Mouse (Mus musculus) forebrain, embryonic 14.5 days (tissue): ENCODE measurements around the gene 1700034J05Rik. TPM values are rescaled to one million over a fixed set of nuclear protein-coding genes. Genes with fewer than 3 reads are reported as not detected.

Source experiments
- ATAC-seq: fragments of 200-750 bp; cut with Nextera tagmentation; 2 replicates; pipeline ENCODE4 v1.8.0; 2017; ENCODE audit warnings: mild to moderate bottlenecking, moderate library complexity
- DNase-seq: peaks from one replicate; pipeline ENCODE4 v3.0.0-alpha.2; 2015; ENCODE audit warnings: low spot score
- H3K27ac ChIP-seq: fragments of 300-500 bp; sonication (generic); 2 replicates; pipeline ENCODE4 v1.5.1; 2014; ENCODE audit warnings: low read depth, mild to moderate bottlenecking, control low read depth, low read length, moderate library complexity
- H3K27me3 ChIP-seq: fragments of 300-500 bp; sonication (generic); replicated peaks from 2 replicates; pipeline ENCODE4 v1.6.1; 2014; ENCODE audit warnings: low read length, control low read depth, mixed read lengths; ENCODE audit not compliant: control insufficient read depth, insufficient read depth
- H3K36me3 ChIP-seq: fragments of 300-500 bp; sonication (generic); 2 replicates; pipeline ENCODE4 v1.6.1; 2014; ENCODE audit warnings: low read length, control low read depth; ENCODE audit not compliant: control insufficient read depth, insufficient read depth
- H3K4me1 ChIP-seq: fragments of 300-500 bp; sonication (generic); 2 replicates; pipeline ENCODE4 v1.6.1; 2014; ENCODE audit warnings: antibody characterized with exemption, low read length, control low read depth; ENCODE audit not compliant: control insufficient read depth, insufficient read depth
- H3K4me2 ChIP-seq: fragments of 300-500 bp; sonication (generic); 2 replicates; pipeline ENCODE4 v1.6.1; 2014; ENCODE audit warnings: mild to moderate bottlenecking, control low read depth, low read length
- H3K4me3 ChIP-seq: fragments of 300-500 bp; sonication (generic); 2 replicates; pipeline ENCODE4 v1.5.1; 2014; ENCODE audit warnings: low read depth, low read length, control low read depth
- H3K9ac ChIP-seq: fragments of 300-500 bp; sonication (generic); 2 replicates; pipeline ENCODE4 v1.6.1; 2014; ENCODE audit warnings: mild to moderate bottlenecking, low read length, control low read depth, moderate library complexity
- H3K9me3 ChIP-seq: fragments of 300-500 bp; sonication (generic); replicated peaks from 2 replicates; pipeline ENCODE4 v1.6.1; 2016; ENCODE audit warnings: low read length, control low read depth, mixed read lengths; ENCODE audit not compliant: control insufficient read depth
- WGBS: fragments of 180-500 bp; shearing (Covaris S2); extraction: QIAGEN DNeasy Blood & Tissue Kit; methylation state at CpG from one replicate; pipeline ENCODE4 v1.1.7; 2014; 5-methylcytosine and 5-hydroxymethylcytosine counted together
- polyA plus RNA-seq: library from polyadenylated mRNA; unstranded; fragments of >200 nt; fragmentation: Nextera tagmentation; extraction: Ambion mirVana; gene quantifications from 2 replicates; pipeline ENCODE4 v1.2.1, GENCODE M21; 2014

The 1700034J05Rik gene
- polyA plus RNA-seq, 1 experiment from 2014 or later, result not detected

- no peak overlapping the region for H3K9ac ChIP-seq
- no peak overlapping the region for H3K4me3 ChIP-seq
- H3K9me3 ChIP-seq, result no peaks in the 10 kb centered on the region
- H3K27me3 ChIP-seq, result no peaks in the 10 kb centered on the region
- 72% methylated on average over 6 of the region's 6 CpGs for WGBS
- ATAC-seq (no peak), DNase-seq (no peak)
- H3K4me2 ChIP-seq, result no peak overlapping the region
- no peaks in the 10 kb centered on the region for H3K36me3 ChIP-seq
- no peak overlapping the region for H3K27ac ChIP-seq
- H3K4me1 ChIP-seq, result peaks cover 9% of the 10 kb centered on the region; the same call in 1 of the 2 replicates
These were observed 7.7 kb downstream of the 1700034J05Rik start for GRCm38 (mm10) chr6:146946327-146947029.

DNA sequence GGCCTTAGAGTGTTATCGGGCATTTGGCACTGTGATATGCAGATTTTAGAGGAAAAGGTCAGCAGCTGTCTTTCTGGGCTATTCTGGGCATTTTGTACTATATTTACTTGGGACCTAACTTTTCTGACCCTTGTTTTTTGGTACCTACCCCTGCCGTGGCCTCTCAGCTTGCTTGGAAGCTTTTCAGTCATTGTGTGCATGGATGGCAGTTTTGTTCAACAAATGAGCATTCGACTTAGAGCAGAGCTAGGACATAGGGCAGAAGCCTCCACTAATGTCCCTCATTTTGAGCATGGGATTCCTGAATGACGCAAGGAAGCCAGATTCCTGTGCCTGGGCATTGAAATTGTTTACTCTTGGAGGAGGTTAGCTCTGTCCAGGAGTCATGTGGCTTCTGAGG lies 9.4 kb downstream of the 1700034J05Rik start:
- Histone ChIP-seq H3K36me3 (no peaks in the 10 kb centered on the region), H3K4me3 (no peak overlapping the region), H3K27ac (no peak overlapping the region), H3K4me2 (no peak overlapping the region), H3K4me1 (peaks cover 3% of the 10 kb centered on the region; the same call in 1 of the 2 replicates), H3K9me3 (no peaks in the 10 kb centered on the region), H3K9ac (no peak overlapping the region), H3K27me3 (no peaks in the 10 kb centered on the region)
- ATAC-seq, result no peak
- WGBS, result 68% methylated on average over 4 of the region's 4 CpGs
- DNase-seq, result no peak

- Histone ChIP-seq H3K27ac (no peak overlapping the region), H3K4me3 (no peak overlapping the region), H3K9ac (no peak overlapping the region), H3K27me3 (no peaks in the 10 kb centered on the region), H3K4me2 (no peak overlapping the region), H3K4me1 (no peaks in the 10 kb centered on the region), H3K36me3 (no peaks in the 10 kb centered on the region), H3K9me3 (no peaks in the 10 kb centered on the region)
- DNase-seq (no peak), ATAC-seq (no peak)
These were observed 10.2 kb downstream of the 1700034J05Rik start for GRCm38 (mm10) chr6:146944009-146944408.

DNA sequence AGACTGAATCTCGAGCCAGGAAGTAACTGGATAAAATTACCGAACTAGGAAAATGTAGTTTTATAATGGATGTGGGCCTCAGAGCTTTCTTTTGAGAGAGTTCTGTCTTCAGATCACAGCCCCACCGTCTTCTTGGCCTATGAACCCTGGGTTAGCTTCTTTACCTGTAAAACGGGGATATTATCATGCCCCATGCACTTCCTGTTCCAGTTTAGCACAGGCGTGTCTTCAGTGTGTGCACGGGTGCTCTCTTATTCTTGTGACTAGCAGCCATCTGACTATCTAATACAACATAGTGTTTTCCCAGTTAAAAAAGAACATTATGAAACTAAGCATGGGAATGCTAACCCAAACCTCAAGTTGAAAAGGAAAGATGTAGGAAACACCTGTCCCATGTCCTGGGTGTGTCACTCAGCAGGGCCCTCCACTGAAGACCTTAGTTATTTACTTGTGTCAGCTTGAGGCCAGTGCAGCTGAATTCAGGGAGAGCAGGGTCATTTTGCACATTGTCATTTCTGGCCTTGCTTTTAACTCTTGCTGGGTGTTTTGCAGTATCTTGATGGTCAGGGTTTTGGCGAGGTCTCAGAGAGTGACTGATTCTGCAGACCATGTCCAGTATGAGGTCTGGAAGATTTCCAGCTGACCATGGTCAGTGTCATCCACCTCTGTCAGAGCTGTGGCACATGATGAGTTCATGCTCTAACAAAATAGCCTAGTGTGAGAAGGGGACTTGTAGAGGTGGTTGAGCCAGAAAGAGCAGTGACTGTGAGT lies 12.5 kb downstream of the 1700034J05Rik start:
- 88% methylated on average over 7 of the region's 7 CpGs for WGBS
- no peak overlapping the region for H3K9ac ChIP-seq
- ATAC-seq (no peak), DNase-seq (no peak)
- no peaks in the 10 kb centered on the region for H3K36me3 ChIP-seq
- no peak overlapping the region for H3K4me3 ChIP-seq
- no peaks in the 10 kb centered on the region for H3K4me1 ChIP-seq
- H3K27ac ChIP-seq, result no peak overlapping the region
- H3K9me3 ChIP-seq, result no peaks in the 10 kb centered on the region
- no peaks in the 10 kb centered on the region for H3K27me3 ChIP-seq
- no peak overlapping the region for H3K4me2 ChIP-seq

GRCm38 (mm10) chr6:146939026-146939425 lies 15.2 kb downstream of the 1700034J05Rik start:
- Histone ChIP-seq H3K9ac (no peak overlapping the region), H3K4me2 (no peak overlapping the region), H3K27ac (no peak overlapping the region), H3K4me3 (no peak overlapping the region), H3K36me3 (no peaks in the 10 kb centered on the region), H3K9me3 (no peaks in the 10 kb centered on the region), H3K4me1 (no peaks in the 10 kb centered on the region), H3K27me3 (no peaks in the 10 kb centered on the region)
- WGBS, result 91% methylated on average over 8 of the region's 8 CpGs
- no peak for DNase-seq
- ATAC-seq, result no peak

DNA sequence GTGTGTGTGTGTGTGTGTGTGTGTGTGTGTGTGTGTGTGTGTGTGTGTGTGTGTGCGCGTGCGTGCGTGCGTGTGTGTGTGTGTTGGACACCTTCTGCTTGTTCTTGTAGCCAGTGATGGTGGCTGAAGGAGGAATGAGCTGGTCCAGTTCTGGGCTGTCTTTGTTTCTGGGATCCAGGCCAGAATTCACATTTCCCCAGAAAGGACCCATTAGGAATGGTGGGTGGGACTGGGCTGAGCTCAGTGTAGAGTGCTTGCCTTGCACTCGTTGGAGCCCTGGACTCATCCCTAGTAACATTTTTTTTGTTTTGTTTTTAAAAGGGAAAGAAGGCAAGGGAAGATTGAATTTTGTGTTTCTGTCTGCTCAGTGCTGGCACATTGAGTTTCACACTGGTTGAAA lies 18.3 kb downstream of the 1700034J05Rik start:
- Histone ChIP-seq H3K36me3 (no peaks in the 10 kb centered on the region), H3K9ac (no peak overlapping the region), H3K4me3 (no peak overlapping the region), H3K4me1 (no peaks in the 10 kb centered on the region), H3K4me2 (no peak overlapping the region), H3K27me3 (no peaks in the 10 kb centered on the region), H3K9me3 (no peaks in the 10 kb centered on the region), H3K27ac (no peak overlapping the region)
- 77% methylated on average over 6 of the region's 6 CpGs for WGBS
- ATAC-seq (no peak), DNase-seq (peak; percentile 28)

DNA sequence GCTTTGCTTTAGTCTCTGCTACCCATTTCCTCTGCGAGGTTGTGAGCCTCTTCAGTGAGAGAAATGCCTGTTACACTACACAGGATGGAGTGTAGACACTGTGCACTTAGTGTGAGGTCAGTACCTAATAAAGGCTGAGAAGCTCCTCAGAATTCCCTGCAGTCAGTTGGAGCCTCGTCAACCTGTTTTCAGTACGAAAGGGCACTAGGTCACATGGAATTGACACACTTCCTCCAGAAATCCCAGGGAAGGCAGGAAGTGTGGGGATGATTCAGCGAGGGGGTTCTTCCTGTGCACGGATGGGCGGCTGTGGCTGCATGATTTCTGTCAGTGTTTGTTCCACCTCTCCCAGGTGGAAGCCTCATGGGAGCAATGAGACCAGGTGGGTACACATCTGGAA lies 21.1 kb downstream of the 1700034J05Rik start:
- ATAC-seq (no peak), DNase-seq (no peak)
- H3K4me2 ChIP-seq, result no peak overlapping the region
- no peak overlapping the region for H3K9ac ChIP-seq
- H3K27me3 ChIP-seq, result no peaks in the 10 kb centered on the region
- no peaks in the 10 kb centered on the region for H3K36me3 ChIP-seq
- no peaks in the 10 kb centered on the region for H3K9me3 ChIP-seq
- H3K27ac ChIP-seq, result no peak overlapping the region
- WGBS, result 78% methylated on average over 6 of the region's 6 CpGs
- 0 out of 2 replicates have a peak, but pooled peaks cover 2% of the 10 kb centered on the region for H3K4me1 ChIP-seq
- H3K4me3 ChIP-seq, result no peak overlapping the region

DNA sequence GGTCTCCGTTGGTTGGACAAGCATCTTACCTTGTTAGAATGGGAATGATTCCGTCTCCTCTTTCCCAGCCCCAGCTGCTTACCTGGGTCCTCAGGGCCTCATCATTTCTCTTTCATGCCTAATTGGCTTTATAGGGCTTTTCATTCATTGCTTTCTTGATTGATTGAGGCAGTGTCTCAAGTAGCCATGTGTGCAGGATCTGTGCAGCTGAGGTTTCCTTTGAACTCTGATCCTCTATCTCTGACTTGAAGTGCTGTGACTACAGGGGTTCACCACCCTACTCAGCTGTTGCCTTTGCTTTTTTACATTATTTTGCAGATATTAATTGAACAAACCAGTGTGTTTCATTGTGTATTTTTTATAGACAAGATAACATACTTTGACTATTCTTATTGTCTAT lies 25.2 kb downstream of the 1700034J05Rik start:
- DNase-seq (no peak), ATAC-seq (no peak)
- H3K27ac ChIP-seq, result no peak overlapping the region
- H3K4me2 ChIP-seq, result no peak overlapping the region
- H3K9ac ChIP-seq, result no peak overlapping the region
- H3K36me3 ChIP-seq, result no peaks in the 10 kb centered on the region
- H3K27me3 ChIP-seq, result no peaks in the 10 kb centered on the region
- 0 out of 2 replicates have a peak, but pooled peaks cover 2% of the 10 kb centered on the region for H3K4me1 ChIP-seq
- WGBS, result 45% methylated on average over 2 of the region's 2 CpGs
- H3K4me3 ChIP-seq, result no peak overlapping the region
- no peaks in the 10 kb centered on the region for H3K9me3 ChIP-seq

DNA sequence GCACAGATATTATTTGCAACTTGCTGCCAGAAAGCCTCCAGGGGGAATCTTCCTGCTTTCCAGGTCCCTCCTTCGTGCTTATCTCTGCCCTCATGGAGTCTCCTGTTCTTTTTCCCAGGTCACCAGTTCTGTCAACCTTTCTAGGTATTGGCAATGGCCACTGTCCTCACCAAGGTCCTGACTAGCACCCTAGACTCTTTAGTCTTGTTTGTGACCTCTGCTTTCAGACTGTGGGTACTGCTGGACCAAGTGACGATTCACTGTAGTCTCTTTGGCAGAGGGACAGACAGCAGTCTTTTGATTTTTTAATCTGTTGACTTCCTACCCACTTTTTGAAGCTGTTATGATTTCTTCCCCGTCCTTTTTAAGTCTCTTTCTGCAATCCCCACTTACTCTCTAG lies 26.1 kb downstream of the 1700034J05Rik start:
- H3K4me2 ChIP-seq, result no peak overlapping the region
- DNase-seq, result no peak
- H3K36me3 ChIP-seq, result no peaks in the 10 kb centered on the region
- ATAC-seq, result no peak
- 67% methylated on average over 3 of the region's 3 CpGs for WGBS
- H3K27me3 ChIP-seq, result no peaks in the 10 kb centered on the region
- H3K9me3 ChIP-seq, result no peaks in the 10 kb centered on the region
- 0 out of 2 replicates have a peak, but pooled peaks cover 2% of the 10 kb centered on the region for H3K4me1 ChIP-seq
- no peak overlapping the region for H3K4me3 ChIP-seq
- no peak overlapping the region for H3K9ac ChIP-seq
- no peak overlapping the region for H3K27ac ChIP-seq
